Mouse (Mus musculus) heart, postnatal 36 days (tissue): ENCODE results near the gene Hsd11b2. TPM values are rescaled to one million over a fixed set of nuclear protein-coding genes. Genes with fewer than 3 reads are reported as not detected.
A peak's percentile ranks its signal among the peaks of the same experiment; 100 is the strongest.

Source experiments
- DNase-seq, 2 experiments: peaks; one replicate each; pipeline ENCODE4 v3.0.0; 2021 to 2022
- intact Hi-C: fragments of 180-260 bp; cut with DNase I; formaldehyde crosslinking; loops from one replicate; pipeline ENCODE4 v1.15.1; 2025
- total RNA-seq, 2 experiments: library from RNA; stranded (reverse); gene quantifications; 2 replicates each; pipeline ENCODE4 v1.2.3; 2021

Hsd11b2 gene
- total RNA-seq, 2 experiments from 2014 or later, result not detected

DNA sequence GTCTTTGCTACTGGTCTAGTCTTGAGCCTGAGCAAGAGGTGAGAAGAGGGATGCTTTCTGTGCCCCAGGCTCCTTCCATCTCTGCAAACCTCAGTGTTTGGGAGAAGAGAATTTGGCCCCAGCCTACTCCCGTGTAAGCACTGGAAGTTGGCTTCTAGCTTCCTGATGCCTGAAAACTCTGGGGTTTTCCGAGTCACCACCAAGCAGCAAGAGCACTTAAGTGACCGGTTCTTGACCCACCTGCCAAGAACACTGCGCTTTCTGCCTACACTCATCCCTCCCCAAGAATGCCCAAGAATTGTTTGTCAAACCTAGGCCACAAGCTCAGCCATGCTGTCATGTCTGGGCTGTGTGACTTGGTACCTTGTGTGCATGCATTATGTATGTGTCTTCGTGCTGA, 2.0 kb downstream of the Hsd11b2 start:
- intact Hi-C loops, result no loop called here
- no peak for DNase-seq

DNA sequence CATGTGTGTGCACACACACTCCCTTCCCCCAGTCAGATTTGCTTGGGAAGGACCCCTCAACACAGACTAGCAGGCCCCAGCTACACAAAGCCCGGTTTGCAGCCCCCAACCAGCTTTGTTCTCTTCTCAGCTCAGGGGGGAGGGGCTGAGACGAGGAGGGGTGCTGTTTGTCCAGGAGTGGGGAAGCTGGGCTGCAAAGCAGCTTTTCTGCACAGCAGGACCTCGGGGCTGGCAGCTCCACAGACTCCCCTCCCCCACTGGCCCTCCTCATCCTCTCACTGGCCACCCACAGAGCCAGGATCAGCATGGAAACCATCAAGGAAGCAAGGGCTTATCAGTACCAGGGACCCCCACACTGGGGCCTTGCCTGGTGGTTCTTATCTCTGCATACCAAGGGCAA, 2.5 kb downstream of the Hsd11b2 start:
- no peak for DNase-seq
- intact Hi-C loops, result no loop called here

DNA sequence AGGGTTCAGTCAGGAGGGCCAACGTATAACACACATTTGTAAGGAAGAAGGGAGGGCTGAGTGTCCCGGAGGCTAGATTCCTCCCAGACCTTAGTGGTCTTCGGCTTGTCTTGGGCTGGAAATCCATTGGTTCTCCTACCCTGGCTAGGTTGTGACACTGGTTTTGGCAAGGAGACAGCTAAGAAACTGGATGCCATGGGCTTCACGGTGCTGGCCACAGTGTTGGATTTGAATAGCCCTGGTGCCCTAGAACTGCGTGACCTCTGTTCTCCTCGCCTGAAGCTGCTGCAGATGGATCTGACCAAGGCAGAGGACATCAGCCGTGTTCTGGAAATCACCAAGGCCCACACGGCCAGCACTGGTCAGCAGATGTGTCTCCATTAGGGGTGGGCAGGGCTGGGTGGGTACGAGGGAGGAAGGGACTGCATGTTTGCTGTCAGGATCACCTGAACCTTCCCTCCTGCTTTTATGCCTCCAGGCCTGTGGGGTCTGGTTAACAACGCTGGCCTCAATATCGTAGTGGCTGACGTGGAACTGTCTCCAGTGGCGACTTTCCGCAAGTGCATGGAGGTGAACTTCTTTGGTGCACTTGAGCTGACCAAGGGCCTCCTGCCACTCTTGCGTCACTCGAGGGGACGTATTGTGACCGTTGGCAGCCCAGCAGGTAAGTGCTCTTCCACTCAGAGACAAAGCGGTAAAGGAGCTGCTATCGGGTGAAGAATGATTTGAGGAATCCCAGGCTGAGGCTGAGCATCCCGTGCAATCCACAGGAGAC, 3.6 kb downstream of the Hsd11b2 start:
- intact Hi-C loops, result no loop called here
- no peak for DNase-seq

DNA sequence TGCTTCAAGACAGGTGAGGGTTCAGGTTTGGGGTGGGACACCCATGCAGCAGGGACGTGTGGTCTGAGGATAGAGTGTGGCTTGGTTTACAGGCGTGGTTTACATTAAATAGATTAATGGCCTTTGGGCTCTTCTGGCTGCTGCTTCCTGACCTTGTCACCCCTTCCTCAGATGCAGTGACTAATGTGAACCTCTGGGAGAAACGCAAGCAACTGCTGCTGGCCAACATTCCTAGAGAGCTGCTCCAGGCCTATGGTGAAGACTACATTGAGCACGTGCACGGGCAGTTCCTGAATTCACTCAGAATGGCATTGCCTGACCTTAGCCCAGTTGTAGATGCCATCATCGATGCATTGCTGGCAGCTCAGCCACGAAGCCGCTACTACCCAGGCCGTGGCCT, 4.3 kb downstream of the Hsd11b2 start:
- no peak for DNase-seq
- intact Hi-C loops, result no loop called here

DNA sequence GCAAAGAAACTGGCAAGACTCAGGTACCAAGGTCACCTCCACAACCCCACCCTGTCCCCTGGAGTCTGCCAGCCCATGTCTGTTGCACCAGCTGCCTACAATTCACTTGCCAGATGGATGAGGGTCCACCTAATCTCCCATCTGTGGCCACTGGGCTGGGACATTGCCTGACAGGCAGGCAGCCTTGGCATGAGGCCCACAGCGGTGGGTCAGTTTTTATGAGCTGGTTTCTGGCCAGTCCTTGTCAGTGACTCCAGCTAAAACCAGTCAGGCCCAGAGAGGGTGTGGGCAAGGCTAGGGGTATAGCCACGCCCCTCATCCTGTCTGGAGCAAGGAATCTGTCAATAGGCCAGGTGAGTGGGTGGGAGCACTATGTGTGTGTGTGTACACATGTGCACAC, 8.6 kb downstream of the Hsd11b2 start:
- intact Hi-C loops, result no loop called here
- DNase-seq, result no peak

DNA sequence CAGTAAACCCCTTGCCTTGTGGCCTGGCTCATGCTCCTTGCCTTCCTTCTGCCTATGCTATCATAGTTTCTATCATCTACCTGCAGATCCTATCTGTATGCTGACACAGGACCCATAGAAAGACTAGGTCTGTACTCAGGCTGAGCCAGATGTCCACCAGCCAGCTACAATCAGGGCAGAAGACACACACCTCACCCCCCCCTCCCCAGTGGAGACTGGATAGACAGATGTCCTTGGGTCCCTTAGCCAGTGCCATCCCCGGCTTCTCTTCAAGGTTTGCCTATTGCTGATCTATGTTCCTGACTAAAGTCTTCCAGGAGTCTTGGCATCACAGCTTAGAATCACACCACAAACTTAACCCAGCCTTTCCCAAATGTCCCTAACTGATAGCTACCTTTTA, 9.7 kb downstream of the Hsd11b2 start:
- no peak for DNase-seq
- intact Hi-C loops, result no loop called here

DNA sequence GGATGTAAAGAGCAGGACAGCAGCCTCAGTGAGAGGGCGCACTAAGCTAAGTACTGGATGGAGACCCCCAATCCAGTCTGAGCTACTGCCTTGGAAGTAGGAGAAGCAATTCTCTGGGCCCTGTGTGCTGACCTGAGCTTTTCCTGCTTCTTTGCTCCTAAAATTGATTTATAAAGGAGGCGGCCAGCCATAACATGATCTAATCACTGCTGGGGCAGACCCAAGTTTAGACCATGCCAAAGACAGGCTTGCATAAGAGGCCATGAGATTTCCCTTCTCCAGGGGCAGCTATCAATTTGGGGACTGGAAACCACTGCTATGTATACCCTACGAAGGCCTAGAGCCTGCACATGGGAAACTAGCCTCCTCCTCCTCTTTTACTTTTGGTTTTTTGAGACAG, 10.7 kb downstream of the Hsd11b2 start:
- intact Hi-C loops, result no loop called here
- DNase-seq, result peak in 1 of 2 experiments; percentile 38

DNA sequence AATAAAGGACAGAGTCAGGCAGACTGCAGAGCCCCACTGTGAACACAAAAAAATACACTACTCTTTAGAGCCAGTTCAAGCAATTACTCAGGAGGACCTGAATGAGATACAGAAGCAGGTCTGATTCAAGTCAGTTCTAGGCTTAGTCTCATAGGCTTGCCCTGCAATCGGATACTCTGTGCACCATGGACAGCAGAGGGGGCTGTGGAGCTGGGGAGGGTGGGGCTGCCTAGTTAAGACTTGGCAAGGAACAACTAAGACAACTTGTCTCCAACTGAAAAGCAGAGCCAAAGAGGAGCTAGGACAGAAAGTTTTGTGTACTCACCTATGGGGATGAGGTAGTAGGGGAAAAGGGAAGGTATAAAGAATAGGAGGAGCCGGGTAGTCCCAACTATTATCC, 13.2 kb downstream of the Hsd11b2 start:
- intact Hi-C loops, result loop anchor here (1.0 to 2.0 kb wide), 2 partner anchors 23 to 47 kb away; no protein-coding TSS in a partner anchor
- DNase-seq, result peak; percentile 74 to 75

DNA sequence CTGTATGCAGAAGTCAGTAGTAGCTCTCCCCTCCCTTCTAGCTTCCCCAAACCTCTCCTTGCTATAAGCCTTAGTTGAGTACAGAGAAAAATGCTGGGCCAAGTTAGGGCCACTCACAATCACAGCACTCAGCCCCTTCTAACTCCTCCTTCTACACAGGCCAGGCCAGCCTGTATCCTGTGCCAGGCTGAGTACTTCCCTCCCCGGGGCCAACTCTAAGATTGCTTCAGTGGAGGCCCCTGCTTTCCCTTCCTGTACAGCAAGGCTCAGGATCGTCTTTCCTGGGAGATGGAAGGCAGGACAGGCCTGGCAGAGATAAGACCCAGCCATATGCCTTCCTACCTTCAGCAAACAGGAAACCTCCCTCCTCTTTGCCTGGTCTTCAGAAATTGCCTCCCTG, 14.9 kb downstream of the Hsd11b2 start:
- DNase-seq, result no peak
- intact Hi-C loops, result no loop called here

DNA sequence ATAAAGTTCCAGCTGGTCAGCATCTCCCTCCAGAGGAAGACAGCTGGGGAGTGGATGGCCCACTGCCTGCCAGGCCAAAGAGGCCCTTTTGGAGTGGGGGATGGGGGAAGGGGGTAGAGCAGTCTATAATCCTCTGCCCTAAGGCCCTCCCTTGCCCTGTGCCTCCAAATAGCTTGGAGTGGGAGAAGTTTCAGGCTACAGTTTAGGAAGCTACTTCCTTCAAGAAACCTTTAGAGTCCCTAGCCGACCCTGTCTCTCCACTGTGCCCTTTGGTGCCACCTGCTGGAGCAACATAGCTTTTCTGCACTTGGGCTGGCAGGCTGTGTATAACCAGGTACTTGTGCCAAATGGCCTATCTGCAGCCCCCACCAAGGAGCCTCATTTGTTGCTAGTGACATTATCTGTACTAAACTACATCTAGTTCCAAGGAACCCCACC, 15.4 kb downstream of the Hsd11b2 start:
- intact Hi-C loops, result loop anchor here (1.0 kb wide), 1 partner anchor 18 kb away; no protein-coding TSS in a partner anchor
- DNase-seq, result peak; percentile 79 to 82

DNA sequence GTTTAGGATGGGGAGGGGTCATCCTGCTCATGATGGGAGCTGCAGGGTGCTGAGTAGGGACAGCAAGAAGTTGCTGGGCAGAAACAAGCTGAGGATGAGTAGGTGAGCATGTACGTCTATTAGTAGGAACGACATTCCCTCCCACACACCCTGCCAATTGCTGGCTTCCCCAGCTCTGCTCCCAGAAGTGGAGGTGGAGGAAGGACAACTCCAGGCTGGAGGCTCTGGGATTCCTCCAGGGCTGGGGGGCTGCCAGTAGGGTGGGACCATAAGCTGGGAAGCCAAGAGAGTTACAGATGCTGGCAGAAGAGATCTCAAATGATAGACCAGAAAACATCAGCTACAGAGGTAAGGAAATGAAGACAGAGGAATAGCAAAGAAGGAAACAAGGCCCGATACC, 18.0 kb downstream of the Hsd11b2 start:
- intact Hi-C loops, result no loop called here
- DNase-seq, result no peak

DNA sequence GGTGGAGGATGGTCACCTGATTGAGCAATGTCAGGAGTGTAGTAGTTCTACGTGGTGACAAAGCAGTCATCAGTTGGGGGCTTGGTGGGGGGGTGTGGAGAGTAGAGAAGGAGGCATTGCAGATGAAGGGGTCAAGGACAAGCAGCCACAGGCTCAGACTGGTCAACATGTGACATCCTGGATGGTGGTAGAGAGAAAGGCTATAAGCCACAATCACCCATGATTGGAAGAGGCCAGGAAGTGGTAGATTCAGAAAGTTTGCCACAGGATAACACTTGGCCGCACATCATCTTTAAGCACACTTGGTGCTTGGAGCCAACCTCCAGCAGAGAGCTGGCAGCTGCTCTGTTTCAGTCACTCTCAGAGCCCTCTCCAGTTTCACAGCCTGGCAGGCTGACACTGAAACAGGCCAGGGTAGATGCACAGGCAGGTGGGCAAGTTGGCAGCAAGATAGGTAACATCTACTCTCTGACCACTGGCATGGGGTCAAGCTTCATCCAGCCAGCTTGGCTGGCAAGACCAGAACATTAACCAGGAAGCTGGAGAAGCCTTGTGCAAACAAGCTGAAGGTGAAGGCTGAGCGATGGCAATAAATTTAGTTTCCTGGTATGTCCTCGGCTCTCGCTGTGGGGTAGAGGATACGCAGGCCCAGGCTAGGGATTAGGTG, 18.6 kb downstream of the Hsd11b2 start:
- DNase-seq, result no peak
- intact Hi-C loops, result no loop called here

DNA sequence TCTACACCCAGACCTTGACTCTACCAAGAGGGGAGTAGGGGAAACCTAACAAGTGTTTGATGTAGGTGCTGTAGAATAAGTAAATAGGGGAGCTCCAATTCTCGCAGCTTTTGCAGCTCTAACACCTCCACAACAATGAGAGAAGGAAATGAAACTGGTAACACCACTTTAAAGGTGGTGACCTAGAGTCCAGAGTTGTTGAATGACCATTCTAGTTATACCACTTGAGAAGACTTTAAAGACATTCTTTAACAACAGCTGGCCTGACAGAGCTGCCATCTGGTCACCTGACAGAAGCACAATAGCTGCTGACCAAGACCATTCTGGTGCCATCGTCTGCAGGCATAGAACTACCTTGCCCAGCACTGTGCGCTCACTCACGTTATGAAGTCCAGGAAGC, 20.4 kb downstream of the Hsd11b2 start:
- intact Hi-C loops, result no loop called here
- DNase-seq, result no peak

DNA sequence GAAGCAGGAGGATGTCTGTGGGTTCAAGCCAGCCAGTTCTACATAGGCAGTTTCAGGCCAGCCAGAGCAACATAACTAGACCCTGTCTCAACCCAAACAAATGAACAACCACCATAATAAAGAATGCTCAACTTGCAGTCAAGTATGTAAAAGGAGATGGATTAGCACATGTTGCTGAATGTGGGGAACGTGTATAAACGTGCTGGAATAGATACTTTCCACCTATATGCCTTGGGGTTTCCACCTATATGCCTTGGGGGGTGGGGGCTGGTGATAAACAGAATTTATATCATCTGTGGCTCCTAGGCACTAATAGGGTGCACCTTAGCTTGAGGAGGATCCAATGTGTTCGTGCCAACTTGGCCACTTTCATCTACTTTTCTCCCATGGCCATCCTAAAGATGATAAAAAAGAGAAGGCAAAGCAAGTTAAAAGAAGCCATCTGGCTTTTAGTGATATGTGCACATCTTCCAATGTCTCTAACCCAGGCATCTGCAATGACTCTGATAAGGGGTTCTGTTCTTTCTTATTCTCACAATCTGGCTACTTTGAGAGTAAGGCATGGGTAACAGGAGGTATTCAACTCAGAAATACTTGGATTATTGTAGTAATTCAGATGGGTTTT, 23.6 kb downstream of the Hsd11b2 start:
- no peak for DNase-seq
- intact Hi-C loops, result no loop called here

DNA sequence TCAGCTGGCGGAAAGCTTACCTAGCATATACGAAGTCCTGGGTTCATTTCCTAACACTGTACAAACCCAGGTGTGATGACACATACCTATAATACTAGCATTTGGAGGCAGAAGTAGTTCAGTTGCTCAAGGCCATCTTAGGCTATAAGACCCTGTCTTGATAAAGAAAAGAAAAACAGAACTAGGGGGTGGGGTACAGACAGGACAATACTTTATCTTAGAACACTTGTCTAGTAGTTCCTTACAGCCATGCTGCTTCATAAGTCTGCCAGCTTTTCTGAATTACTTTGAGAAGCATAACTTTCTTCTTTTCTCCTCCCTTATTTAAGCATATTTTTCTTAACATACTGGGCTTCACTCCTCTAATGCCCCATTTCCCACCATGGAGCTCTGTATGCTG, 24.3 kb downstream of the Hsd11b2 start:
- DNase-seq, result no peak
- intact Hi-C loops, result no loop called here

DNA sequence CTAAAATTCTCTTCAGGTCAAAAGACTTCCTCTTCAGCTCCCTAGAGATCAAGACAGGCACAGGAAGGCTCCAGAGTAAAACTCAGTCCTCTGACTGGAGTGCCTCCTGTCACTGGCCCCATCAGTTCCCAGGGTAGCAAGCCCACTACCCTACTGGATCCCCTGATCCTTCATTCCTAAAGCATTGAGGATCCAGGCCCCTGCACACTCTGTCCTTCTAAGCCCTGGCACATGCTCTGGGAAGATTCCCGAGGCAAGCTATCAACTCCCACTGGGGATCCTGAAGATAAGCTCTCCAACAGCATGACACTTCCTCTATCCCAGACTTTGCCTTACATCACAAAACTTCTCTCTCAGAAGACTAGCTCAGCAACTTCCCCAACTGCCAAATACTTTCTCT, 25.1 kb downstream of the Hsd11b2 start:
- intact Hi-C loops, result no loop called here
- DNase-seq, result peak in 1 of 2 experiments; percentile 59

DNA sequence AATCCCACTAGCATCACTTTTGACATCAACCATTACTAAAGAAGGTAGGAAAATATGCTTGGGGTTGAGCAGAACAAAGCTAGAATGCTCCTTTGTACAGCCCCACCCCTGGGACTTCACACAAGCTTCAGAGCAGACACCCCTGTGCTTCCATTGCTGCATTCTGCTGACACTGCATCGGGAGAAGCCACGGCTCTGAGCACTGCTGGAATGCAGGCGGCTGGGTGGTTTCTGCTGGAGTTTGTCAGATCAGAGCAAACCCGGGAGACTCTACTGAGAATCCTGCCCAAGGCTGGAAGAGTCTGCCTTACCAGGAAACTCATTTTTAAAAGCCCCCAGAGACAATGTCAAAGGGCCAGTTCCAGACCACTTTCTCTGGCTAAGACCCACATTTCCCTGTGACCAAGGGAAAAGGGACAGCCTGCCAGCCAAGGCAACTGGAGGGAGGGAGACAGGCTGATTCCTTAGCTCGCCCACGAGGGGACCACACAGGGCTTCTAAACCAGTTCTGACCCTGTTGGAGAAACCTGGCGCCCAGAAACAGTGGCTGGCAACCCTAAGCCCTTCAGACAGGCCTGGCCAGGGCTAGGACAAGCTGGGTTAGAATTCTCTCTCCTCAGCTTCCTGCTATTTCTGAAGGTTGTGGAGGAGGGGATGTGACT, 26.1 kb downstream of the Hsd11b2 start:
- peak in 1 of 2 experiments; percentile 50 for DNase-seq
- intact Hi-C loops, result no loop called here

DNA sequence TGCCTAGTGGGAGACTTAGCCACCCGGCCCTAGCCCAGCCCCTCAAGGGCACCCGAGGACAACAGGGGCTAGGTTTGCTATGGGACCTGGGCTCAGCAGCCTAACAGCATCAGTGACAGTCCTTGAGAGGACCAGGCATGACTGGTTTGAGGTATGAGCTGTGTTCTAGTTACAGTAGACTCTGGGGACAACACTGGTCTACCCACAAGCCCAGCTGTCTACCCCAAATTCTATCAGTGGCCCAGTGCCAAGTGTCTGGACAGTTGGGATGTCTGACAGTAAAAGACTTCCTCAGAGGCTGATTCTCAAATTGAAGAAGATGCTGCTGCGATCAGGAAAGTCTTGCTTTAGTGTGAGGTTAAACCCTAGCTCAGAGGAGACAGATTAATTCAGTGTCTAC, 26.7 kb downstream of the Hsd11b2 start:
- DNase-seq, result peak in 1 of 2 experiments; percentile 38

DNA sequence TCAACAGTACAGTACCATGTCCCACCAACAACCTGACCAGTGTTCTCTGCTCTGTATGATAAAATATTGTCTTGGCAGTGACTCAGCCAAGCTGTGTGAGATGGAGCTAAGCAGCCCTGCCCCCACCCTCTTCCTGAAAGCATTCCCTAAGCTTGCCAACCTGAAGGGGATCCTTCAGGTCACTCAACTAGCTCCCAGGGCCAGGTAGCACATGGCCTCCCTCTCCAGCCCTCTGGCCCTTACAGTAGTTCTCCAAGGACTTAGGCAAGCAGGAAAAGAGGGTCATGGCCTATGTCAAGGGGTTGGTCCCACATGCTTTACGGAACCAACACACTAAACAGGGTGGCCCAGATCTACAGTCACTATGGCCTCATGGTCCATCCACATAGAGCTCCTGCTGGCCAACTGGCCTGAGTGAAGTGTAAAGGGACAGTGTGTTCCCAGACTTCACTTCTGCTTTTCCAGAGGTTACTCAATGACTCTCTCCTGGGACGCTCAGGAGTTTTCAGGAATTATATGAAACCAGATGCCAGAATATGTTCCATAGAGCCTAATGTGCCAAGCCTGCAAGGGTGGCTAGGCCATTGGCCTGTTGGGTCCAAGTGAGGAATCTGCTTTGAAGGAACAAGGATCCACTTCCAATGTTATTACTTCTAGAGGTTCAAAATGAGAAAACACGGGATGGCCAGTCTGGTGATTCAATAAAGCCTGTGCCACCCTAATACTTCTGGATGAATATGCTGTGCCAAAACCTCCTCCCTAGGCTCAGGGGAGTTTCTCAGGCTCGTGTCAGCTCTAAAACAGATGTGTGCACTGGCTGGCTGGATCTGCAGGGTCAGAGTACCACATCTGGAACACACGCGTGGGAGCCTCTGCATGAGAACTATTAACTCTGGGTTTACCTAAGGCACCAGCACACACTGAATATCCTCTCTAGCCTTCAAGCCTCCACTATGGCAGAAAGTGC, 28.1 kb downstream of the Hsd11b2 start:
- peak in 1 of 2 experiments; percentile 52 for DNase-seq
- intact Hi-C loops, result no loop called here

More for the DNA sequence above, 26.7 kb downstream of the Hsd11b2 start:
- intact Hi-C loops, result no loop called here

DNA sequence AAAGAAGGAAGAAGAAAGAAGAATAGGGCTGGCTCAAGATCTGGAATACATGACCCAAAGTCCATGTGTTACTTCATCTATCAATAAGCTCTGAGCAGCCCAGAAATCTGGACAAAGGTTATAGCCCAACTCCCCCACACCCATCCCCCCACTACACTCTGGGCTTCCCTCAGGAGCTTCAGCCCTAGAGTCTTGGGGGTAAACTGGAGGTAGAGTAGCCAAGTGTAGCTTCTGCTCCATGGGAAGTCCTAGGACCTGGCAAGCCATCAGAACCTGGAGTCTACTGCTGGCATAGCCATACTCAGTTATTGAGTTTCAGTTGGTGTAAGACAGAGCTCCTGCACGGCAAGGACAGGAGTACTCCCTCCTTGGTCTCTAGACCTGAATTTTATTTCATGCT, 31.0 kb downstream of the Hsd11b2 start:
- intact Hi-C loops, result no loop called here
- no peak for DNase-seq
